Comparison of ENCODE assay signal across 8 mouse cellular contexts in genomic region chr5:35908626-35909443, GRCm38 (mm10). TPM values are rescaled to one million over a fixed set of nuclear protein-coding genes. Genes with fewer than 3 reads are reported as not detected.
DNase-seq lines count a peak whose midpoint lies in the region; ATAC-seq and TF ChIP-seq lines count a peak whose summit lies in the region.

No protein-coding gene starts in this region.

- no peak for TF ChIP-seq EP300 in liver, postnatal 0 days (IDR thresholded peaks at IDR 0.05; ENCODE audit: low read depth)
- TF ChIP-seq EP300 in heart, adult 2 months (IDR thresholded peaks at IDR 0.05; ENCODE audit: insufficient read depth, low read depth, low read length), result 0 out of 2 replicates have a peak, but pooled peaks have one; percentile 19

- 0 out of 2 replicates have a peak overlapping the region, but pooled peaks have one; percentile 26 for H3K27ac ChIP-seq in liver, embryonic 11.5 days (ENCODE audit: low read depth, low read length)
- no peak overlapping the region for H3K27ac ChIP-seq in liver, postnatal 0 days (ENCODE audit: low read depth)
- peak overlapping the region; percentile 70 for H3K27ac ChIP-seq in heart, adult 2 months
- H3K27ac ChIP-seq in midbrain, embryonic 15.5 days, result peak overlapping the region; percentile 75

- H3K4me2 ChIP-seq in liver, embryonic 11.5 days, result no peak overlapping the region
- H3K4me2 ChIP-seq in liver, postnatal 0 days (ENCODE audit: low read depth, low read length), result no peak overlapping the region
- 0 out of 2 replicates have a peak overlapping the region, but pooled peaks have one; percentile 20 for H3K4me2 ChIP-seq in midbrain, embryonic 15.5 days

- intact Hi-C loops in heart, adult 2 months (cut with DNase I), result loop anchor here (1.0 kb wide), 1 partner anchor 15 kb away; no protein-coding TSS in a partner anchor
- intact Hi-C loops in left cerebral cortex, postnatal 4 days (cut with DNase I), result no loop called here

- TF ChIP-seq POLR2A in heart, adult 2 months (IDR thresholded peaks at IDR 0.05; ENCODE audit: insufficient read depth, low read depth, low read length), result 0 out of 2 replicates have a peak, but pooled peaks have one; percentile 28

- no peak for TF ChIP-seq CTCF in liver, postnatal 0 days (IDR thresholded peaks at IDR 0.05; ENCODE audit: low read depth)
- TF ChIP-seq CTCF in heart, adult 2 months (IDR thresholded peaks at IDR 0.05), result no peak

- H3K4me3 ChIP-seq in liver, embryonic 11.5 days (ENCODE audit: low read depth, low read length), result no peak overlapping the region
- no peak overlapping the region for H3K4me3 ChIP-seq in liver, postnatal 0 days (ENCODE audit: low read depth, low read length)
- peak overlapping the region; percentile 4; the same call in 1 of the 2 replicates for H3K4me3 ChIP-seq in heart, adult 2 months
- no peak overlapping the region for H3K4me3 ChIP-seq in midbrain, embryonic 15.5 days

- no peak overlapping the region for H3K9ac ChIP-seq in liver, embryonic 11.5 days (ENCODE audit: low read depth, low read length)
- no peak overlapping the region for H3K9ac ChIP-seq in liver, postnatal 0 days (replicated peaks)
- peak overlapping the region; percentile 3; the same call in 1 of the 2 replicates for H3K9ac ChIP-seq in heart, adult 2 months (ENCODE audit: low read depth, low read length)
- no peak overlapping the region for H3K9ac ChIP-seq in midbrain, embryonic 15.5 days

- H3K27me3 ChIP-seq in liver, embryonic 11.5 days (replicated peaks; ENCODE audit: control insufficient read depth, insufficient read depth, low read length), result no peaks in the 10 kb centered on the region
- no peaks in the 10 kb centered on the region for H3K27me3 ChIP-seq in liver, postnatal 0 days (ENCODE audit: insufficient read depth, low read length)
- no peaks in the 10 kb centered on the region for H3K27me3 ChIP-seq in heart, adult 2 months (ENCODE audit: control insufficient read depth, insufficient read depth, low read length)
- H3K27me3 ChIP-seq in midbrain, embryonic 15.5 days (replicated peaks), result no peaks in the 10 kb centered on the region

- H3K79me2 ChIP-seq in heart, adult 2 months (replicated peaks; ENCODE audit: control insufficient read depth, insufficient read depth, low read length), result peaks cover 9% of the 10 kb centered on the region

- DNase-seq in liver, embryonic 11.5 days (ENCODE audit: low spot score), result no peak
- DNase-seq in liver, postnatal 0 days, result no peak
- DNase-seq in heart, adult 2 months, result peak; percentile 62 to 65
- DNase-seq in kidney, adult 9 months, result peak; percentile 54
- DNase-seq in left cerebral cortex, postnatal 4 days, result no peak
- DNase-seq in retina, postnatal 1 day, result no peak

- H3K36me3 ChIP-seq in liver, embryonic 11.5 days (ENCODE audit: control insufficient read depth, insufficient read depth, low read length), result no peaks in the 10 kb centered on the region
- H3K36me3 ChIP-seq in liver, postnatal 0 days (replicated peaks; ENCODE audit: insufficient read depth, low read length), result no peaks in the 10 kb centered on the region
- peaks cover 7% of the 10 kb centered on the region for H3K36me3 ChIP-seq in heart, adult 2 months (ENCODE audit: control insufficient read depth, insufficient read depth, low read length)
- no peaks in the 10 kb centered on the region for H3K36me3 ChIP-seq in midbrain, embryonic 15.5 days (replicated peaks)

- no peaks in the 10 kb centered on the region for H3K9me3 ChIP-seq in liver, embryonic 11.5 days (ENCODE audit: control insufficient read depth, low read length)
- no peaks in the 10 kb centered on the region for H3K9me3 ChIP-seq in liver, postnatal 0 days (ENCODE audit: low read length)
- no peaks in the 10 kb centered on the region for H3K9me3 ChIP-seq in midbrain, embryonic 15.5 days

- no peak for ATAC-seq in liver, embryonic 11.5 days (replicated peaks; ENCODE audit: low FRiP score)
- no peak for ATAC-seq in liver, postnatal 0 days
- no peak for ATAC-seq in midbrain, embryonic 15.5 days (replicated peaks)
- no peak for ATAC-seq in megakaryocyte-erythroid progenitor cell, adult 5-6 weeks (replicated peaks; ENCODE audit: low FRiP score, low TSS enrichment, poor library complexity, severe bottlenecking)

- peaks cover 4% of the 10 kb centered on the region; the same call in 1 of the 2 replicates for H3K4me1 ChIP-seq in liver, embryonic 11.5 days (replicated peaks; ENCODE audit: control insufficient read depth, insufficient read depth, low read length)
- no peaks in the 10 kb centered on the region for H3K4me1 ChIP-seq in liver, postnatal 0 days (ENCODE audit: insufficient read depth)
- H3K4me1 ChIP-seq in heart, adult 2 months (ENCODE audit: control insufficient read depth, insufficient read depth, low read length), result peaks cover 37% of the 10 kb centered on the region
- peaks cover 59% of the 10 kb centered on the region for H3K4me1 ChIP-seq in midbrain, embryonic 15.5 days

- 72% methylated on average over 13 of the region's 13 CpGs for WGBS in liver, embryonic 11.5 days
- WGBS in liver, postnatal 0 days (ENCODE audit: insufficient replicate concordance), result 60% methylated on average over 13 of the region's 13 CpGs
- 27% methylated on average over 13 of the region's 13 CpGs for WGBS in heart, adult 2 months
- WGBS in midbrain, embryonic 15.5 days, result 62% methylated on average over 13 of the region's 13 CpGs

RNA-seq across cellular contexts. Expression of gene Afap1, which starts 15.7 kb away (rescaled TPM):
- polyA plus RNA-seq in liver, embryonic 11.5 days (2014; fragmentation: Nextera tagmentation; extraction: Ambion mirVana), result 6.7 and 6.8 TPM in 2 replicates
- polyA plus RNA-seq in liver, postnatal 0 days (2015; fragmentation: Nextera tagmentation; extraction: Ambion mirVana), result 1.1 and 1.2 TPM in 2 replicates
- 10 to 100 TPM; 18.7 to 20.6 TPM for total RNA-seq in heart, adult 2 months (2021)
- 11.5 and 13.6 TPM in 2 replicates for polyA plus RNA-seq in heart, adult 2 months (2012; rRNA removed)
- polyA plus RNA-seq in midbrain, embryonic 15.5 days (2015; fragmentation: Nextera tagmentation; extraction: Ambion mirVana), result 71.1 and 76.9 TPM in 2 replicates
- 100 to 1,000 TPM; 221 to 230 TPM for total RNA-seq in left cerebral cortex, postnatal 4 days (2021)
- 2.3 and 2.8 TPM in 2 replicates for total RNA-seq in megakaryocyte-erythroid progenitor cell, adult 5-6 weeks (2014; fragmentation: Nextera tagmentation)
- 0.33 and 2.4 TPM in 2 replicates for total RNA-seq in megakaryocyte-erythroid progenitor cell, adult 5-6 weeks (2017)

Comparison
In these comparisons a context has a peak if more than half of its experiments do, and no peak if none do; other contexts are left out.
1. DNase-seq: peak in heart, adult 2 months (2 of 2) and kidney, adult 9 months (single experiment); none in liver, embryonic 11.5 days (single experiment), liver, postnatal 0 days (single experiment), left cerebral cortex, postnatal 4 days (single experiment) and retina, postnatal 1 day (single experiment).